Mouse (Mus musculus) liver, embryonic 11.5 days (tissue): Measurements from ENCODE around the gene Gm5127. TPM values are rescaled to one million over a fixed set of nuclear protein-coding genes. Genes with fewer than 3 reads are reported as not detected.

Source experiments
- ATAC-seq: fragments of 200-750 bp; cut with Nextera tagmentation; replicated peaks from 2 replicates; pipeline ENCODE4 v1.8.0; 2017; ENCODE audit warnings: moderate number of reproducible peaks, mild to moderate bottlenecking, moderate TSS enrichment, moderate library complexity; ENCODE audit not compliant: low FRiP score
- DNase-seq: peaks from one replicate; pipeline ENCODE4 v3.0.0-alpha.2; 2017; ENCODE audit warnings: low spot score
- H3K27ac ChIP-seq: fragments of 300-500 bp; sonication (generic); 2 replicates; pipeline ENCODE4 v1.5.1; 2014; ENCODE audit warnings: mild to moderate bottlenecking, low read depth, low read length, control low read depth
- H3K27me3 ChIP-seq: fragments of 300-500 bp; sonication (generic); replicated peaks from 2 replicates; pipeline ENCODE4 v1.6.1; 2014; ENCODE audit warnings: low read length, mixed read lengths; ENCODE audit not compliant: control insufficient read depth, insufficient read depth
- H3K36me3 ChIP-seq: fragments of 300-500 bp; sonication (generic); 2 replicates; pipeline ENCODE4 v1.6.1; 2014; ENCODE audit warnings: mild to moderate bottlenecking, low read length, moderate library complexity, mixed read lengths; ENCODE audit not compliant: control insufficient read depth, insufficient read depth
- H3K4me1 ChIP-seq: fragments of 300-500 bp; sonication (generic); replicated peaks from 2 replicates; pipeline ENCODE4 v1.6.1; 2014; ENCODE audit warnings: low read length, mixed read lengths; ENCODE audit not compliant: control insufficient read depth, insufficient read depth
- H3K4me2 ChIP-seq: fragments of 300-500 bp; sonication (generic); 2 replicates; pipeline ENCODE4 v1.6.1; 2014; ENCODE audit warnings: mild to moderate bottlenecking, control low read depth, moderate library complexity
- H3K4me3 ChIP-seq: fragments of 300-500 bp; sonication (generic); 2 replicates; pipeline ENCODE4 v1.5.1; 2014; ENCODE audit warnings: low read depth, low read length, control low read depth
- H3K9ac ChIP-seq: fragments of 300-500 bp; sonication (generic); 2 replicates; pipeline ENCODE4 v1.6.1; 2014; ENCODE audit warnings: low read depth, low read length, control low read depth
- H3K9me3 ChIP-seq: fragments of 300-500 bp; sonication (generic); 2 replicates; pipeline ENCODE4 v1.6.1; 2016; ENCODE audit warnings: low read length, inconsistent platforms, mixed read lengths; ENCODE audit not compliant: control insufficient read depth
- WGBS: fragments of 180-500 bp; shearing (Covaris S2); extraction: QIAGEN DNeasy Blood & Tissue Kit; methylation state at CpG from one replicate; pipeline ENCODE4 v1.1.7; 2014; 5-methylcytosine and 5-hydroxymethylcytosine counted together
- polyA plus RNA-seq: library from polyadenylated mRNA; unstranded; fragments of >200 nt; fragmentation: Nextera tagmentation; extraction: Ambion mirVana; gene quantifications from 2 replicates; pipeline ENCODE4 v1.2.1, GENCODE M21; 2014

Gene Gm5127
- polyA plus RNA-seq, 1 experiment from 2014 or later, result not detected

DNA sequence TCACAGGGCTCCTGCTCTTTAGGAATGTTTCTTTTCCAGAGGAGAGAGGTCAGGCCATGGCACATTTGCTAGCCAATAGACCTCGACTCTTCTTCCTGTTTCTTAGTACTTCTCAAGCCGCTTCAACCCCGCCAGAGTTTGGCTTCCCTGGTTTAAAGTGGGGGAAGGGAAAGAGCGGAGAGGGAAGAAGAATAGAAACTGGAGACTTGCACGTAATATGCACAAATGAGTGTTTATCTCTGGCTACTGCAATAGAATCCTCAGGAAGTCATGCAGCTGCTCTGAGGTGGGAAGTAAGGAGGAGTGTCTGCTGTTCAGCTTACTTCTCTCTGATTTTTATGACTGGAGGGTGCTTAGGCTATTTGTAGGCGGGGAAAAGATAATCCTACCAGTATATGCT, 20.4 kb downstream of the Gm5127 start, which contains the start of gene Cysltr1:
Gene Cysltr1 (minus strand): TSS at position 294 of the 400 bp plus-strand sequence.
- H3K4me2 ChIP-seq, result peak within 1 kb of the TSS; percentile 29

DNA sequence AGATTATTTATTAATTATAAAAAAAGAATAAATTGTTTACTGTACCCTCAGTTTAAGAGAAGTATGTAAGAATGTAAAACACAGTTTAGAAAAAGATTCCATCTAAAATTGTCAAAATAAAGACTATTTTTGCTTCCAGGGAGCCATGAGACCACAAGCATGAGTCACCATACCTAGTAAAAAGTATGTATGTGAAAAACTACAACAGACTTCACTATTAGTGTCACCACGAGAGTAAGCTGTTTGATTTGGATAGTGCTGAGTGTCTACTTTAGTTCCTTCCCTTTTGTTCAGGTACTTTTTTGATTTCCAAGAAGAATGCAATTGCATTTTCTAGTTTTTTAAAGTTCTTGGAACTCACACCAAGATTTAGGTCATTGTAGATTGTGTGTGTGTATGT, 39.5 kb downstream of the Gm5127 start:
- Histone ChIP-seq H3K4me1 (no peaks in the 10 kb centered on the region), H3K27me3 (no peaks in the 10 kb centered on the region), H3K4me2 (no peak overlapping the region), H3K36me3 (no peaks in the 10 kb centered on the region), H3K9me3 (no peaks in the 10 kb centered on the region), H3K4me3 (no peak overlapping the region), H3K9ac (no peak overlapping the region), H3K27ac (no peak overlapping the region)
- no peak for ATAC-seq
- DNase-seq, result no peak
- WGBS, result 61% methylated on average over 1 of the region's 1 CpGs

More for the DNA sequence above, 20.4 kb downstream of the Gm5127 start, which contains the start of gene Cysltr1:
- no peaks in the 10 kb centered on the region for H3K36me3 ChIP-seq
- no peaks in the 10 kb centered on the region for H3K9me3 ChIP-seq
- 20% methylated on average over 6 of the region's 6 CpGs for WGBS
- H3K27ac ChIP-seq, result no peak within 1 kb of the TSS
- no peak within 1 kb of the TSS; the same call in 1 of the 2 replicates for H3K4me3 ChIP-seq
- no peaks in the 10 kb centered on the region for H3K27me3 ChIP-seq
- no peak for ATAC-seq
- H3K4me1 ChIP-seq, result no peaks in the 10 kb centered on the region
- DNase-seq, result no peak
- no peak within 1 kb of the TSS for H3K9ac ChIP-seq

DNA sequence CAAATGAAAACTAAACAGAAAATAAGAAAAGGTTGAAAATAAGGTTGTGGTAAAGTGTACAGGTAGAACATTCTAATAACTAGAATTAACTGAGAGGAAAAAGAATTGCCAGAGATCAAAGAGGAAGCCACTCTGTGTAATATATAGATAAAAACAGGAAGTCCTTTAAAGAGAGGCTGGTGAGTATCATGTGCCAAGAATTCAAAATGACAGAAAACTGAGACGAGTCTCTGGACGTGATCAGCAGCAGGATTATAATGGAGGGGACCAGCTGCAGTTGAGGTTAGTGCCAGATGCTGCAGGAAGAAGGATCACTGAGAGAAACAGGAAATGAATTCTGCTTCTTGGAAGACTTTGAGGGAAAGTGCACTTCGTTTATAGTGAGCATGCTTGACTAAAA, 40.7 kb downstream of the Gm5127 start:
- no peaks in the 10 kb centered on the region for H3K9me3 ChIP-seq
- H3K4me2 ChIP-seq, result no peak overlapping the region
- DNase-seq (no peak), ATAC-seq (no peak)
- H3K4me1 ChIP-seq, result no peaks in the 10 kb centered on the region
- no peak overlapping the region for H3K27ac ChIP-seq
- H3K27me3 ChIP-seq, result no peaks in the 10 kb centered on the region
- 45% methylated on average over 3 of the region's 3 CpGs for WGBS
- H3K9ac ChIP-seq, result no peak overlapping the region
- no peaks in the 10 kb centered on the region for H3K36me3 ChIP-seq
- H3K4me3 ChIP-seq, result no peak overlapping the region

DNA sequence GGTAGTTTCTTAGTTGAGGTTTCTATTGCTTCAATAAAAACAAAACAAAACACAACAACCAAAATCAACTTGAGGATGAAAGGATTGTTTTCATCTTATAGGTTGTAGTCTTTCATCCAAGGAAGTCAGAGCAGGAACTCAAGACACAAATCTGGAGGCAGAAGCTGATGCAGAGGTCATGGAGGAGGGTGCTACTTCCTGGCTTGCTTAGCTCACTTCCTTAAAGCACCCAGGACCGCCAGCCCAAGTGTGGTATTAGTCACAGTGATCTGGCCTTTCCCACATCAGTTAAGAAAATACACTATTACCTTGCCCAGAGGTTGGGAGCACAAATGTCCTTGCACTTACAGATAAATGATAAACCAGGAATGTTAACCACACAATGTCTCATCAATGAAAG, 45.5 kb downstream of the Gm5127 start:
- DNase-seq, result no peak
- no peak for ATAC-seq
- Histone ChIP-seq H3K4me2 (no peak overlapping the region), H3K27me3 (no peaks in the 10 kb centered on the region), H3K4me1 (no peaks in the 10 kb centered on the region), H3K27ac (no peak overlapping the region), H3K4me3 (no peak overlapping the region), H3K9ac (no peak overlapping the region), H3K36me3 (no peaks in the 10 kb centered on the region), H3K9me3 (no peaks in the 10 kb centered on the region)
- WGBS, result 70% methylated on average over 1 of the region's 1 CpGs

DNA sequence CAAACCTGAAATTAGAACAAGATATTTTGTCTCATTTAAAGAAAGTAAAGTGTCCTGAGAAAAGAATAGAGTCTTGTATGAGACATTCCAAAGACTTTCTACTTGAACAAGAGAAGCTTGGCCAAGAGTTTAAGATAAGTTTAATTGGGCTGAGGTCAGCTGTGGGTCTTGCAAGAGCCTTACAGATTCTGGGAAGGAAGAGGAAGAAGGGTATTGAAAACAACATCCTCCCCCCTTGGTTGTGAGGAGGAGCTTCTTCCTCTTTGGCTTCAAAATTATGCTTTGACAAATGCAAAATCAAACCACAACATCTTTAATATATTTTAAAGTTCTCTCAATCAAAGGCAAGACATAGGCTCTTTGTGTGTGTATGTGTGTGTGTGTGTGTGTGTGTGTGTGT, 50.6 kb downstream of the Gm5127 start:
- Histone ChIP-seq H3K9me3 (no peaks in the 10 kb centered on the region), H3K27ac (no peak overlapping the region), H3K4me1 (no peaks in the 10 kb centered on the region), H3K36me3 (no peaks in the 10 kb centered on the region), H3K4me3 (no peak overlapping the region), H3K9ac (no peak overlapping the region), H3K4me2 (no peak overlapping the region), H3K27me3 (no peaks in the 10 kb centered on the region)
- no peak for ATAC-seq
- no peak for DNase-seq

DNA sequence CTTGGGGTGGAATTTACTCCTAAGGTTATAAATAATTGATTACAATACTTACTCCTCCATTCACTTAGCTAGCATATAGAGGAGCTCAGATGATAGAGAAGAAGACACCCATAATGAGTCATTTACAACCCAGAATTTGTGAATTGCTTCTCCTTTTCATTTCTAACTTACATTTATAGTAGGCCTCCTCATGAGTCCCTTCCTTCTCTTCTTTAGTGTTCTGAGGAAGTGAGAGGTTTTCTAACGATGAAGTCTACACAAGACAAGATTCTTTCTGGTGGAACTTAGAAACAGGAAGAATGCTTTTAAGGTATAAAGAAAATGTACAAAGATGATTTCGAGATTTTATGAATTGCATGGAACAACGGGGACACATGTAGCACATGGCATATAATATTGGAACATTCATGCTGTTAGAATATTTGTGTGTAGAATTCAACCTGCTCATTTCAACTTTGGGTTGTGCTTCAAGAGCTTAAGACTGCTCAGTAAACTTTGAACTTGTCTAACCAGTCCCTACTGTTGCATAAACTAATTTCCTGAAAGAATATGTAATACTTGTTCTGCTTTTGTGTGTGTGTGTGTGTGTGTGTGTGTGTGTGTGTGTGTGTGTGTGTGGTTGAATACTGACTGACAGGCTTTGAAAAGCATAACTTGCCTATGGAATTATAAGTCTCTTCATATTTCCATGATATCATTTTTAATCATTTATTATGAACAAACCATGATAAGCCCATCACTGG, 52.0 kb downstream of the Gm5127 start:
- Histone ChIP-seq H3K4me1 (no peaks in the 10 kb centered on the region), H3K36me3 (no peaks in the 10 kb centered on the region), H3K27me3 (no peaks in the 10 kb centered on the region), H3K9ac (no peak overlapping the region), H3K4me3 (no peak overlapping the region), H3K9me3 (no peaks in the 10 kb centered on the region), H3K27ac (no peak overlapping the region), H3K4me2 (no peak overlapping the region)
- DNase-seq (no peak), ATAC-seq (no peak)
- WGBS, result 65% methylated on average over 3 of the region's 3 CpGs

DNA sequence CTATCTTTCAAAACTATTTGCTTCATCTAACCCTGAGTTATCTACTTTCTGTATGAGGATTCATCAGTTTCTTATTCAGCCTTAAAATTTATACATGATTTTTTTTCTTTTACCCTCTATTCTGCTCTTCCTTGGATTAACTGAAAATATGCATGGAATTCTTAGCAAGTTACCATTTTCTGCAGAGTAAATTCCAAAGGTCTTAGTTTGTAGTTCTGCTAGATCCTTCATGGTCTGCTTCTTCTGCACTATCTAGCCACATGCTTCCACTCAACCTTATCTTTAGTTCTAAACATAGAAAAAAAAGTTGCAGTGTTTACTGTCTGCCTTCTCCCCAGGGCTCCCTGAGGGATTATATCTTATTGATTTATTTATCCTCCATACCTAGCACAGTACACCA, 79.1 kb downstream of the Gm5127 start:
- no peaks in the 10 kb centered on the region for H3K27me3 ChIP-seq
- ATAC-seq (no peak), DNase-seq (no peak)

DNA sequence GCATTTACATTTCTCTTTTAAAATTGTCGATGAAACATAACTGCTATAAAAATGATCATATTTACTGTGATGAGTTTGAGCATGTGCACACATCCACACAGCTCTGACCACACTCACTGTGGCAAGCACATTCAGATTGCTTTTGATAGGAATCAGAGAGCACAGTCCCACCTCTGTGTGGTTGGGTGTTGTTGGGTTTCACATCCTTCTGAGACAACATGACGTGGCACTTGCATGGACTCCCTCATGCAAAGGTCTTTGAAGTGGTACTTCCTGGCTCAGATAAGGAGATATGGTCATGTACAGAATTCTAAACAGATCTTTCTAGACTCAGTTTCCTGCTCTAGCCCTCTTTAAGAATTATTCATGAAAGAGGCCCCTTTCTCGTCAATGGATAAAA, 121.6 kb downstream of the Gm5127 start:
- WGBS, result 75% methylated on average over 3 of the region's 3 CpGs
- Histone ChIP-seq H3K9me3 (no peaks in the 10 kb centered on the region), H3K4me3 (no peak overlapping the region), H3K27ac (no peak overlapping the region), H3K27me3 (no peaks in the 10 kb centered on the region), H3K9ac (no peak overlapping the region), H3K4me2 (no peak overlapping the region), H3K4me1 (no peaks in the 10 kb centered on the region), H3K36me3 (no peaks in the 10 kb centered on the region)
- ATAC-seq, result no peak
- no peak for DNase-seq

More for the DNA sequence above, 79.1 kb downstream of the Gm5127 start:
- Histone ChIP-seq H3K4me2 (no peak overlapping the region), H3K27ac (no peak overlapping the region), H3K4me1 (no peaks in the 10 kb centered on the region), H3K4me3 (no peak overlapping the region), H3K9me3 (no peaks in the 10 kb centered on the region), H3K9ac (no peak overlapping the region), H3K36me3 (no peaks in the 10 kb centered on the region)

DNA sequence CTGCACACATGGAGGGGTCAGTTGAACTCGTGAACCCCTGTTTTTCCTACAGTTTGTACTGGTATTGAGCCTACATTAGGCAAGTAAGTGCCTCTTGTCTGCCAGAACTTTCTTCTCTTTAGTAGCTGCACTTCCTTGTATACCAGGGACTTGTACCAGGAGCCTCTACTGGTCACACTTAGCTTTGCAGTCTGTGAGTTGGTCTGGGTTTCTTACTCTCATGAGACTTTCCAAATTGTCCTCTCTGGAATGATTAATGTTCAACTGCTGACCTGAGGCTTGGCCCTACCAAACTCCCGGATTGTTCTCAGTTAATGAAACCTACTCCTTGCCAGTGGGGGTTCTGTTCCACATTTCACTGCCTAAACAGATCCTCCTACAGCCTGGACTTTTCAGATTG, 134.2 kb downstream of the Gm5127 start:
- no peaks in the 10 kb centered on the region for H3K36me3 ChIP-seq
- 33% methylated on average over 2 of the region's 2 CpGs for WGBS
- H3K4me3 ChIP-seq, result no peak overlapping the region
- no peaks in the 10 kb centered on the region for H3K4me1 ChIP-seq
- DNase-seq (no peak), ATAC-seq (no peak)
- no peak overlapping the region for H3K27ac ChIP-seq
- H3K9ac ChIP-seq, result no peak overlapping the region
- no peak overlapping the region for H3K4me2 ChIP-seq
- H3K27me3 ChIP-seq, result no peaks in the 10 kb centered on the region
- no peaks in the 10 kb centered on the region for H3K9me3 ChIP-seq
